Mouse (Mus musculus) stomach, embryonic 16.5 days (tissue): Measurements from ENCODE around the gene Prnp. TPM values are rescaled to one million over a fixed set of nuclear protein-coding genes. Genes with fewer than 3 reads are reported as not detected.

ENCODE experiments used
- ATAC-seq: fragments of 200-750 bp; cut with Nextera tagmentation; 2 replicates; pipeline ENCODE4 v1.8.0; 2017; ENCODE audit warnings: moderate number of reproducible peaks, moderate TSS enrichment; ENCODE audit not compliant: insufficient read depth, low FRiP score
- H3K27ac ChIP-seq: fragments of 300-500 bp; sonication (generic); 2 replicates; pipeline ENCODE4 v1.5.1; 2014; ENCODE audit warnings: low read length
- H3K27me3 ChIP-seq: fragments of 300-500 bp; sonication (generic); 2 replicates; pipeline ENCODE4 v1.6.1; 2014; ENCODE audit warnings: low read length, control low read depth, mixed read lengths; ENCODE audit not compliant: control insufficient read depth, insufficient read depth
- H3K36me3 ChIP-seq: fragments of 300-500 bp; sonication (generic); 2 replicates; pipeline ENCODE4 v1.6.1; 2014; ENCODE audit warnings: low read length; ENCODE audit not compliant: control insufficient read depth, insufficient read depth
- H3K4me1 ChIP-seq: fragments of 300-500 bp; sonication (generic); 2 replicates; pipeline ENCODE4 v1.6.1; 2014; ENCODE audit warnings: low read length, control low read depth, mixed read lengths; ENCODE audit not compliant: control insufficient read depth, insufficient read depth
- H3K4me2 ChIP-seq: fragments of 300-500 bp; sonication (generic); 2 replicates; pipeline ENCODE4 v1.6.1; 2014; ENCODE audit warnings: low read depth, low read length, mixed read lengths
- H3K4me3 ChIP-seq: fragments of 300-500 bp; sonication (generic); replicated peaks from 2 replicates; pipeline ENCODE4 v1.5.1; 2014; ENCODE audit warnings: mild to moderate bottlenecking, low read length
- H3K9ac ChIP-seq: fragments of 300-500 bp; sonication (generic); 2 replicates; pipeline ENCODE4 v1.6.1; 2014; ENCODE audit warnings: low read length
- H3K9me3 ChIP-seq: fragments of 300-500 bp; sonication (generic); replicated peaks from 2 replicates; pipeline ENCODE4 v1.6.1; 2016; ENCODE audit warnings: low read length, control low read depth; ENCODE audit not compliant: control insufficient read depth
- WGBS: fragments of 180-500 bp; shearing (Covaris S2); extraction: QIAGEN DNeasy Blood & Tissue Kit; methylation state at CpG from one replicate; pipeline ENCODE4 v1.1.7; 2014; 5-methylcytosine and 5-hydroxymethylcytosine counted together
- polyA plus RNA-seq: library from polyadenylated mRNA; unstranded; fragments of >200 nt; fragmentation: Nextera tagmentation; extraction: Ambion mirVana; gene quantifications from 2 replicates; pipeline ENCODE4 v1.2.1, GENCODE M21; 2015

The Prnp gene
- polyA plus RNA-seq, 1 experiment from 2014 or later = 73.5 TPM

- ATAC-seq = peak; percentile 93
- Histone ChIP-seq H3K27ac (peak overlapping the region; percentile 81), H3K27me3 (no peaks in the 10 kb centered on the region), H3K4me1 (0 out of 2 replicates have a peak, but pooled peaks cover 2% of the 10 kb centered on the region), H3K9me3 (no peaks in the 10 kb centered on the region), H3K9ac (peak overlapping the region; percentile 28; the same call in 1 of the 2 replicates), H3K4me2 (no peak overlapping the region), H3K36me3 (no peaks in the 10 kb centered on the region), H3K4me3 (no peak overlapping the region)
- 20% methylated on average over 8 of the region's 8 CpGs for WGBS
These were observed 6.9 kb upstream of the Prnp start for GRCm38 (mm10) chr2:131902867-131903266.

- Histone ChIP-seq H3K36me3 (no peaks in the 10 kb centered on the region), H3K4me2 (no peak overlapping the region), H3K9me3 (no peaks in the 10 kb centered on the region), H3K27ac (no peak overlapping the region), H3K9ac (no peak overlapping the region), H3K4me1 (0 out of 2 replicates have a peak, but pooled peaks cover 5% of the 10 kb centered on the region), H3K27me3 (no peaks in the 10 kb centered on the region), H3K4me3 (no peak overlapping the region)
- 34% methylated on average over 5 of the region's 5 CpGs for WGBS
- ATAC-seq = no peak
These were observed 4.7 kb upstream of the Prnp start for GRCm38 (mm10) chr2:131905025-131905424.

- Histone ChIP-seq H3K36me3 (no peaks in the 10 kb centered on the region), H3K4me1 (0 out of 2 replicates have a peak, but pooled peaks cover 5% of the 10 kb centered on the region), H3K4me2 (no peak overlapping the region), H3K27ac (no peak overlapping the region), H3K4me3 (no peak overlapping the region), H3K27me3 (no peaks in the 10 kb centered on the region), H3K9ac (no peak overlapping the region), H3K9me3 (no peaks in the 10 kb centered on the region)
- WGBS = 73% methylated on average over 6 of the region's 6 CpGs
- no peak for ATAC-seq
These were observed 4.0 kb upstream of the Prnp start for GRCm38 (mm10) chr2:131905776-131906175.

- no peaks in the 10 kb centered on the region for H3K27me3 ChIP-seq
- H3K36me3 ChIP-seq = no peaks in the 10 kb centered on the region
- H3K27ac ChIP-seq = no peak overlapping the region
- no peak for ATAC-seq
- 0 out of 2 replicates have a peak, but pooled peaks cover 5% of the 10 kb centered on the region for H3K4me1 ChIP-seq
- no peak overlapping the region for H3K4me3 ChIP-seq
- no peak overlapping the region for H3K9ac ChIP-seq
- H3K4me2 ChIP-seq = no peak overlapping the region
- WGBS = 81% methylated on average over 3 of the region's 3 CpGs
- H3K9me3 ChIP-seq = no peaks in the 10 kb centered on the region
These were observed 3.5 kb upstream of the Prnp start for GRCm38 (mm10) chr2:131906266-131906665.

- WGBS = 72% methylated on average over 1 of the region's 1 CpGs
- no peak for ATAC-seq
- Histone ChIP-seq H3K36me3 (no peaks in the 10 kb centered on the region), H3K9me3 (no peaks in the 10 kb centered on the region), H3K27me3 (no peaks in the 10 kb centered on the region), H3K4me3 (no peak overlapping the region), H3K4me1 (0 out of 2 replicates have a peak, but pooled peaks cover 5% of the 10 kb centered on the region), H3K4me2 (no peak overlapping the region), H3K9ac (no peak overlapping the region), H3K27ac (no peak overlapping the region)
These were observed 2.9 kb upstream of the Prnp start for GRCm38 (mm10) chr2:131906846-131907245.

GRCm38 (mm10) chr2:131907311-131907710, 2.4 kb upstream of the Prnp start:
- no peak overlapping the region for H3K4me3 ChIP-seq
- H3K4me1 ChIP-seq = 0 out of 2 replicates have a peak, but pooled peaks cover 5% of the 10 kb centered on the region
- WGBS = 82% methylated on average over 5 of the region's 5 CpGs
- no peaks in the 10 kb centered on the region for H3K36me3 ChIP-seq
- no peak overlapping the region for H3K9ac ChIP-seq
- no peaks in the 10 kb centered on the region for H3K9me3 ChIP-seq
- no peak for ATAC-seq
- no peak overlapping the region for H3K27ac ChIP-seq
- no peak overlapping the region for H3K4me2 ChIP-seq
- no peaks in the 10 kb centered on the region for H3K27me3 ChIP-seq

GRCm38 (mm10) chr2:131908351-131908861, 1.3 kb upstream of the Prnp start:
- Histone ChIP-seq H3K9me3 (no peaks in the 10 kb centered on the region), H3K4me1 (0 out of 2 replicates have a peak, but pooled peaks cover 6% of the 10 kb centered on the region), H3K27me3 (no peaks in the 10 kb centered on the region), H3K4me2 (no peak overlapping the region), H3K9ac (no peak overlapping the region), H3K36me3 (no peaks in the 10 kb centered on the region), H3K4me3 (no peak overlapping the region), H3K27ac (no peak overlapping the region)
- 66% methylated on average over 7 of the region's 7 CpGs for WGBS
- ATAC-seq = peak; percentile 7; the same call in 1 of the 2 replicates

GRCm38 (mm10) chr2:131908906-131909305, 822 bp upstream of the Prnp start:
- 90% methylated on average over 1 of the region's 1 CpGs for WGBS
- H3K36me3 ChIP-seq = no peaks in the 10 kb centered on the region
- H3K4me1 ChIP-seq = 0 out of 2 replicates have a peak, but pooled peaks cover 8% of the 10 kb centered on the region
- no peak overlapping the region for H3K4me3 ChIP-seq
- H3K9me3 ChIP-seq = no peaks in the 10 kb centered on the region
- H3K9ac ChIP-seq = no peak overlapping the region
- H3K27me3 ChIP-seq = no peaks in the 10 kb centered on the region
- peak overlapping the region; percentile 68 for H3K4me2 ChIP-seq
- ATAC-seq = no peak
- H3K27ac ChIP-seq = 0 out of 2 replicates have a peak overlapping the region, but pooled peaks have one; percentile 0

- no peak for ATAC-seq
- Histone ChIP-seq H3K4me3 (peak overlapping the region; percentile 62), H3K36me3 (no peaks in the 10 kb centered on the region), H3K27ac (no peak overlapping the region), H3K4me1 (0 out of 2 replicates have a peak, but pooled peaks cover 8% of the 10 kb centered on the region), H3K9me3 (no peaks in the 10 kb centered on the region), H3K4me2 (peak overlapping the region; percentile 68), H3K9ac (no peak overlapping the region; the same call in 1 of the 2 replicates), H3K27me3 (no peaks in the 10 kb centered on the region)
- 43% methylated on average over 2 of the region's 2 CpGs for WGBS
These were observed 1.1 kb downstream of the Prnp start for GRCm38 (mm10) chr2:131910847-131911246.
